Mouse (Mus musculus) CH12.LX (cell line): ENCODE measurements at regions not wholly inside any gene's neighbourhood (a gene's known extent, or its start where the extent isn't known, plus 50 kb on each side); places are given as distances from the start of the nearest gene placed in this dataset.

Source experiments
- DNase-seq: peaks from one replicate; pipeline ENCODE4 v3.0.0-alpha.2; 2013; ENCODE audit errors: extremely low read depth
- H3K27ac ChIP-seq: 2 replicates; pipeline ENCODE4 v1.5.1; 2012; ENCODE audit warnings: low read depth, mild to moderate bottlenecking, control low read depth, moderate library complexity; ENCODE audit not compliant: insufficient read depth
- H3K27me3 ChIP-seq: replicated peaks from 2 replicates; pipeline ENCODE3; 2012; ENCODE audit warnings: inconsistent platforms
- H3K36me3 ChIP-seq, 2 experiments: replicated peaks in 1 of 2; 2 replicates each; pipeline versions ENCODE3 to v1.6.1; 2012; ENCODE audit warnings: inconsistent platforms in 1 of 2, low read length in 1 of 2, mild to moderate bottlenecking in 1 of 2, mixed read lengths in 1 of 2, moderate library complexity in 1 of 2; ENCODE audit not compliant: control insufficient read depth in 1 of 2, insufficient read depth in 1 of 2
- H3K4me1 ChIP-seq, 2 experiments: 2 replicates each; pipeline ENCODE4 v1.6.1; 2012; ENCODE audit warnings: inconsistent platforms in 1 of 2, moderate library complexity in 1 of 2; ENCODE audit not compliant: insufficient read depth in 2 of 2, control insufficient read depth in 1 of 2
- H3K4me2 ChIP-seq: 2 replicates; pipeline ENCODE4 v1.6.1; 2012; ENCODE audit warnings: low read depth, mild to moderate bottlenecking, control low read depth; ENCODE audit not compliant: poor library complexity, insufficient read depth, severe bottlenecking
- H3K4me3 ChIP-seq, 3 experiments: fragments of 150-350 bp in 1 of 3; sonication (generic) in 1 of 3; replicated peaks in 1 of 3; 2 replicates each; pipeline versions ENCODE3 to v1.5.1; 2011 to 2012; ENCODE audit warnings: low read depth in 2 of 3, low read length in 2 of 3, mild to moderate bottlenecking in 2 of 3, moderate library complexity in 2 of 3, control low read depth in 1 of 3, improper control_type of control experiment in 1 of 3, inconsistent platforms in 1 of 3, mixed read lengths in 1 of 3; ENCODE audit not compliant: poor library complexity in 1 of 3
- H3K79me2 ChIP-seq: replicated peaks from 2 replicates; pipeline ENCODE4 v1.6.1; 2012; ENCODE audit warnings: mild to moderate bottlenecking, moderate library complexity; ENCODE audit not compliant: control insufficient read depth, poor library complexity, insufficient read depth, severe bottlenecking; ENCODE audit errors: extremely low read depth
- H3K9ac ChIP-seq: 2 replicates; pipeline ENCODE4 v1.6.1; 2012; ENCODE audit warnings: low read depth, mild to moderate bottlenecking, control low read depth, moderate library complexity; ENCODE audit not compliant: insufficient read depth
- H3K9me3 ChIP-seq: replicated peaks from 2 replicates; pipeline ENCODE3; 2012; ENCODE audit warnings: low read length, inconsistent platforms, mixed read lengths
- BHLHE40 ChIP-seq: IDR thresholded peaks from 2 replicates; pipeline ENCODE4 v1.6.1; 2011; ENCODE audit warnings: mild to moderate bottlenecking, low read depth, low read length, improper control_type of control experiment
- CHD1 ChIP-seq: IDR thresholded peaks from 2 replicates; pipeline ENCODE4 v1.6.1; 2012; ENCODE audit warnings: low read depth, low read length, improper control_type of control experiment, inconsistent platforms
- CTCF ChIP-seq, 2 experiments: IDR thresholded peaks in 1 of 2; conservative IDR thresholded peaks in 1 of 2; 2 replicates each; pipeline ENCODE4 v1.5.1; 2011 to 2012; ENCODE audit warnings: low read depth in 2 of 2, low read length in 2 of 2, improper control_type of control experiment in 1 of 2, inconsistent platforms in 1 of 2, mild to moderate bottlenecking in 1 of 2, moderate library complexity in 1 of 2
- E2F4 ChIP-seq: IDR thresholded peaks from 2 replicates; pipeline ENCODE4 v1.6.1; 2011; ENCODE audit warnings: low read depth, low read length, improper control_type of control experiment; ENCODE audit not compliant: insufficient replicate concordance
- EP300 ChIP-seq: IDR thresholded peaks from 2 replicates; pipeline ENCODE4 v1.6.1; 2011; ENCODE audit warnings: low read length, improper control_type of control experiment
- GABPA ChIP-seq: IDR thresholded peaks from 2 replicates; pipeline ENCODE4 v1.6.1; 2012; ENCODE audit warnings: low read depth, low read length, improper control_type of control experiment, inconsistent platforms; ENCODE audit not compliant: insufficient replicate concordance
- HCFC1 ChIP-seq: IDR thresholded peaks from 2 replicates; pipeline ENCODE4 v1.6.1; 2012; ENCODE audit warnings: low read depth, mild to moderate bottlenecking, inconsistent platforms, low read length, improper control_type of control experiment
- MAFK ChIP-seq: IDR thresholded peaks from 2 replicates; pipeline ENCODE4 v1.6.1; 2011; ENCODE audit warnings: low read length, improper control_type of control experiment; ENCODE audit not compliant: insufficient replicate concordance
- MAX ChIP-seq: IDR thresholded peaks from 2 replicates; pipeline ENCODE4 v1.6.1; 2011; ENCODE audit warnings: low read length, improper control_type of control experiment
- PAX5 ChIP-seq: IDR thresholded peaks from 2 replicates; pipeline ENCODE4 v1.6.1; 2012; ENCODE audit warnings: low read length, inconsistent platforms, mixed read lengths
- POLR2AphosphoS2 ChIP-seq: IDR thresholded peaks from 2 replicates; pipeline ENCODE4 v1.6.1; 2011; ENCODE audit warnings: low read depth, low read length, improper control_type of control experiment
- RAD21 ChIP-seq: IDR thresholded peaks from 2 replicates; pipeline ENCODE4 v1.6.1; 2011; ENCODE audit warnings: low read depth, mild to moderate bottlenecking, low read length, improper control_type of control experiment, moderate library complexity
- SMC3 ChIP-seq: IDR thresholded peaks from 2 replicates; pipeline ENCODE4 v1.6.1; 2011; ENCODE audit warnings: low read depth, low read length, improper control_type of control experiment
- TBP ChIP-seq: conservative IDR thresholded peaks from 2 replicates; pipeline ENCODE4 v1.6.1; 2011; ENCODE audit warnings: low read depth, low read length, improper control_type of control experiment
- TCF12 ChIP-seq: IDR thresholded peaks from 2 replicates; pipeline ENCODE4 v1.6.1; 2014; ENCODE audit warnings: low read depth, mild to moderate bottlenecking, inconsistent platforms, low read length, improper control_type of control experiment
- USF2 ChIP-seq: conservative IDR thresholded peaks from 2 replicates; pipeline ENCODE4 v1.6.1; 2011; ENCODE audit warnings: low read depth, low read length, improper control_type of control experiment
- ZC3H11A ChIP-seq: IDR thresholded peaks from 2 replicates; pipeline ENCODE4 v1.6.1; 2012; ENCODE audit warnings: low read depth, mild to moderate bottlenecking, inconsistent platforms, low read length, improper control_type of control experiment
- ZNF384 ChIP-seq: IDR thresholded peaks from 2 replicates; pipeline ENCODE4 v1.6.1; 2012; ENCODE audit warnings: low read depth, low read length, improper control_type of control experiment, inconsistent platforms
- dilution Hi-C: fragments of 300-500 bp; cut with MboI; formaldehyde crosslinking; loops from 2 replicates; pipeline ENCODE4 v1.14.3; 2020; ENCODE audit warnings: low sequenced_read_pairs; ENCODE audit not compliant: extremely low pct_unique_long_range_greater_than_20kb, extremely low pct_ligation_motif_present
- in situ Hi-C: fragments of 300-500 bp; cut with MboI; formaldehyde crosslinking; loops from 3 replicates; pipeline ENCODE4 v1.14.3; 2019; ENCODE audit warnings: low sequenced_read_pairs, low pct_ligation_motif_present, low pct_unique_long_range_greater_than_20kb, mixed read lengths

GRCm38 (mm10) chr2:137950931-137951330 is 305.4 kb upstream of the Btbd3 start:
- Histone ChIP-seq H3K4me3 (no peak overlapping the region), H3K27ac (no peak overlapping the region), H3K9me3 (peaks cover 44% of the 10 kb centered on the region), H3K79me2 (no peaks in the 10 kb centered on the region), H3K27me3 (no peaks in the 10 kb centered on the region), H3K4me1 (no peaks in the 10 kb centered on the region), H3K9ac (no peak overlapping the region), H3K36me3 (no peaks in the 10 kb centered on the region), H3K4me2 (no peak overlapping the region)
- DNase-seq: no peak
- dilution Hi-C loops (no loop called here), in situ Hi-C loops (no loop called here)
- no peak for TF ChIP-seq TBP
- TF ChIP-seq MAFK: no peak
- TF ChIP-seq HCFC1: no peak
- no peak for TF ChIP-seq GABPA
- no peak for TF ChIP-seq TCF12
- TF ChIP-seq CHD1: no peak
- TF ChIP-seq MAX: no peak
- TF ChIP-seq BHLHE40: no peak

- dilution Hi-C loops (no loop called here), in situ Hi-C loops (no loop called here)
- H3K4me3 ChIP-seq: no peak overlapping the region
- no peaks in the 10 kb centered on the region for H3K4me1 ChIP-seq
- peaks cover 61% of the 10 kb centered on the region for H3K9me3 ChIP-seq
- no peak overlapping the region for H3K27ac ChIP-seq
- TF ChIP-seq PAX5: no peak
- no peak for TF ChIP-seq ZC3H11A
- no peak for TF ChIP-seq TBP
- peak; percentile 44 for TF ChIP-seq RAD21
- TF ChIP-seq SMC3: peak; percentile 8; the same call in 1 of the 2 replicates
- TF ChIP-seq EP300: no peak
- no peak for TF ChIP-seq POLR2AphosphoS2
- TF ChIP-seq USF2: no peak
- no peak for TF ChIP-seq E2F4
- peak in 1 of 2 experiments; percentile 26; a peak in 2 of 4 replicates for TF ChIP-seq CTCF (conservative IDR thresholded peaks at IDR 0.05 in 1 of 2, IDR thresholded peaks at IDR 0.05 in 1 of 2; ENCODE audit: low read depth in 2 of 2, low read length in 2 of 2)
- no peak for TF ChIP-seq ZNF384
- peak; percentile 1 for DNase-seq
- H3K79me2 ChIP-seq: no peaks in the 10 kb centered on the region
- no peaks in the 10 kb centered on the region for H3K36me3 ChIP-seq
- no peaks in the 10 kb centered on the region for H3K27me3 ChIP-seq
- H3K9ac ChIP-seq: no peak overlapping the region
- H3K4me2 ChIP-seq: no peak overlapping the region
These were observed 313.6 kb upstream of the Btbd3 start for GRCm38 (mm10) chr2:137942753-137943152.
